Mouse (Mus musculus): ENCODE results near the gene Srrm4. TPM values are rescaled to one million over a fixed set of nuclear protein-coding genes. Genes with fewer than 3 reads are reported as not detected.
A peak's percentile ranks its signal among the peaks of the same experiment; 100 is the strongest.

Srrm4 gene
- polyA plus RNA-seq, 1 experiment: not detected

DNA sequence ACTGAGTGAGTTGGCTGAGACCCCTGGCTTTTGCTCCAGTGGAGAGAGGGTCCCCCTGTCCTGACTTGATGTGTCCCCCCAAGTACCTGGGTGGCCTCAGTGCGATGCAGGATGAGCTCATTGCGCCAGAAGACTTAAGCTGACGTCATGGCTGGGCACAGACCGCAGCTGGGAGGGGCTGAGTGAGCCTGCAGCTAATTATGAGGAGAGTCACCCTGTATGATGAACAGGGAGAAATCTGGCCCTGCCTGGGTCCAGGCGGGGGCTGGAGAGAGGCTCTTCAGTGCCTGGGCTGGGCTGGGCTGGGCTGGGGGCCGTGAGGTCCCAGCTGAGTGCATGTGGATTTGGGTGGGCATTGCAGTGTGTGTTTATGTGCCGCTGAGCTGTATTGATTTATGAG, 166.3 kb downstream of the Srrm4 start:
- TF ChIP-seq GATA1 (IDR thresholded peaks at IDR 0.05; ENCODE audit: low read length) (no peak), TAL1 (IDR thresholded peaks at IDR 0.05; ENCODE audit: low read length) (no peak)
- Histone ChIP-seq H3K27me3 (ENCODE audit: control insufficient read depth) (no peaks in the 10 kb centered on the region; the same call in 1 of the 2 replicates), H3K36me3 (ENCODE audit: control insufficient read depth) (no peaks in the 10 kb centered on the region), H3K4me1 (ENCODE audit: control insufficient read depth) (no peaks in the 10 kb centered on the region), H3K4me3 (replicated peaks) (no peak overlapping the region), H3K9me3 (ENCODE audit: control insufficient read depth, low read length) (peaks cover 22% of the 10 kb centered on the region)

- no peaks in the 10 kb centered on the region; the same call in 1 of the 2 replicates for H3K27me3 ChIP-seq (ENCODE audit: control insufficient read depth)
- no peaks in the 10 kb centered on the region for H3K36me3 ChIP-seq (ENCODE audit: control insufficient read depth)
- no peak overlapping the region for H3K4me3 ChIP-seq (replicated peaks)
- peaks cover 8% of the 10 kb centered on the region for H3K9me3 ChIP-seq (ENCODE audit: control insufficient read depth, low read length)
- TF ChIP-seq TAL1 (IDR thresholded peaks at IDR 0.05; ENCODE audit: low read length) (no peak), GATA1 (IDR thresholded peaks at IDR 0.05; ENCODE audit: low read length) (no peak)
- no peaks in the 10 kb centered on the region for H3K4me1 ChIP-seq (ENCODE audit: control insufficient read depth)
These were observed 167.9 kb downstream of the Srrm4 start for GRCm38 (mm10) chr5:116423746-116424145.

- no peaks in the 10 kb centered on the region; the same call in 1 of the 2 replicates for H3K27me3 ChIP-seq (ENCODE audit: control insufficient read depth)
- no peaks in the 10 kb centered on the region for H3K4me1 ChIP-seq (ENCODE audit: control insufficient read depth)
- peak within 1 kb of the TSS; percentile 28 for H3K4me3 ChIP-seq (replicated peaks)
- no peaks in the 10 kb centered on the region for H3K9me3 ChIP-seq (ENCODE audit: control insufficient read depth, low read length)
- no peak for TF ChIP-seq GATA1 (IDR thresholded peaks at IDR 0.05; ENCODE audit: low read length)
- TF ChIP-seq TAL1 (IDR thresholded peaks at IDR 0.05; ENCODE audit: low read length): no peak
- no peaks in the 10 kb centered on the region for H3K36me3 ChIP-seq (ENCODE audit: control insufficient read depth)
These were observed 168.9 kb downstream of the Srrm4 start, which contains the start of gene Hspb8 for GRCm38 (mm10) chr5:116422699-116423201. Hspb8 (minus strand) TSS chr5:116422864.

DNA sequence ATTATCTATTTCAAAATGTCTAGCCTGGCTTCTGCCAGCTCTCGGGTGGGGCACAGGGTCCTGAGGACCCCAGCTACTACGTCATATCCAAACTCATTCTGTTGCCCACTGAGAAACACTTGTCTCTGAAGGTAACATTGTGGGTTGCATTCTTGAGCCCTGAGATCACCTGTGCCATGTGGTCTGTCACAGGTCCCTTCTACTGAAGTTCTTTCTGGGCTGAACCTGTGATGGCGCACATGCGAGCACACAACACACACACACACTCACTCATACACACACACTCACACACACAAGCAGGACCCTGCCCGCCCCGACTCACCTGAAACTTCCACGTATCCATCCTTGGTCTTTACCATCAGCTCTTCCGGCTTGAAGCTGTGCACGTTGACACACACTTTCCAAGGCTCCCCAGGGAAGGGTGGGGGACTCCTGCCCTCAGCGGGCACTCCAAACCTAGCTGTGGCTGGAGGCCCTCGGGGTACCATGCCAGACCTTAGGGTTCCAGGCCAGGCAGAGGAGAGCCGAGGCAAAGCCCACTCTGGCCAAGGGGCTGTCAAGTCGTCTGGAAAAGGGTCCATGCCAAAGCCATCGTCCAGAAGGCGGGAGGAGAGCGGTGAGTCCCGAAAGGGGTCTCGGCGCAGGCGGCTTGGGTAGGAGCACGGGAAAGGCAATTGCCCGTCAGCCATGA, 169.7 kb downstream of the Srrm4 start:
- Histone ChIP-seq H3K27me3 (ENCODE audit: control insufficient read depth) (no peaks in the 10 kb centered on the region; the same call in 1 of the 2 replicates), H3K9me3 (ENCODE audit: control insufficient read depth, low read length) (no peaks in the 10 kb centered on the region), H3K4me1 (ENCODE audit: control insufficient read depth) (no peaks in the 10 kb centered on the region), H3K36me3 (ENCODE audit: control insufficient read depth) (no peaks in the 10 kb centered on the region), H3K4me3 (replicated peaks) (peak overlapping the region; percentile 28)
- TF ChIP-seq TAL1 (IDR thresholded peaks at IDR 0.05; ENCODE audit: low read length): no peak
- no peak for TF ChIP-seq GATA1 (IDR thresholded peaks at IDR 0.05; ENCODE audit: low read length)

GRCm38 (mm10) chr5:116420759-116421225, 170.8 kb downstream of the Srrm4 start:
- Histone ChIP-seq H3K27me3 (ENCODE audit: control insufficient read depth) (no peaks in the 10 kb centered on the region; the same call in 1 of the 2 replicates), H3K4me3 (replicated peaks) (no peak overlapping the region)
- TF ChIP-seq GATA1 (IDR thresholded peaks at IDR 0.05; ENCODE audit: low read length): no peak
- no peak for TF ChIP-seq TAL1 (IDR thresholded peaks at IDR 0.05; ENCODE audit: low read length)

GRCm38 (mm10) chr5:116420213-116420612, 171.4 kb downstream of the Srrm4 start:
- TF ChIP-seq GATA1 (IDR thresholded peaks at IDR 0.05; ENCODE audit: low read length) (no peak), TAL1 (IDR thresholded peaks at IDR 0.05; ENCODE audit: low read length) (no peak)
- no peaks in the 10 kb centered on the region for H3K9me3 ChIP-seq (ENCODE audit: control insufficient read depth, low read length)
- H3K36me3 ChIP-seq (ENCODE audit: control insufficient read depth): no peaks in the 10 kb centered on the region
- no peaks in the 10 kb centered on the region; the same call in 1 of the 2 replicates for H3K27me3 ChIP-seq (ENCODE audit: control insufficient read depth)
- no peaks in the 10 kb centered on the region for H3K4me1 ChIP-seq (ENCODE audit: control insufficient read depth)
- no peak overlapping the region for H3K4me3 ChIP-seq (replicated peaks)

More at GRCm38 (mm10) chr5:116420759-116421225, 170.8 kb downstream of the Srrm4 start:
- no peaks in the 10 kb centered on the region for H3K9me3 ChIP-seq (ENCODE audit: control insufficient read depth, low read length)
- H3K36me3 ChIP-seq (ENCODE audit: control insufficient read depth): no peaks in the 10 kb centered on the region
- no peaks in the 10 kb centered on the region for H3K4me1 ChIP-seq (ENCODE audit: control insufficient read depth)

DNA sequence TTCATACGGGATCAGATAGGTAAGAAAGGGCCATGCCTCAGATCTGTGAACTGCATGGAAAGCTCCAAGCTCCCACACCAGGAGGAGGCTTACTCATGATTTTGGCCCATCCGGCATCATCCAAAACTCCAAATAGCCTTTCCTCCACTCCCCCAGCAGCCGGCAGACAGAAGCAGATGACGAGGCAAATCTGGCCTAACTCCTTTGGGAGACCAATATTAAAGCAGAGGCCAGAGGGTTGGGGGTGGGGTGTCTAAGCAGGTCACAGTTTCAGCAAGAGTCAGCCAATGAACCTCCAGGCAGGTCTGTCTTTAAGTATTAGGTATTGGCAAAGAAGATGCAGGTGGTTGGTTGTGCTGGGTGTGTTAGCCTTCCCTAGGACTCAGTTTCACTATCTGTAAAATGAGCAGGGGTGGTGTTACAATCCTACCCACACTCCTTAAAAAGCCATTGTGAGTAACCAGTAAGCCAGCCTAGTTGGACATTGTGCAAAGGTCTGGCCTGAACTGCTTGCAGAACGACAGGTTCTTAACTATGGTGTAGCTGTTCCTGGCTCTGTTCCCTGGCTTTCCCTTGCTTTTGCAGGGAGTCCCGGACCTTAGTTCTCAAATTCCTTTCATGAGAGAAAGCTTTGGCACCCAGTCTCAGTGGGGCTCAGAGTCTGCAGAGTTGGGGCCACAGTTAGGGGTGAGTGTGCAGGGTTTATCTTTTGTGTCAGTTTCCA, 172.1 kb downstream of the Srrm4 start:
- H3K4me3 ChIP-seq (replicated peaks): no peak overlapping the region
- H3K27me3 ChIP-seq (ENCODE audit: control insufficient read depth): no peaks in the 10 kb centered on the region; the same call in 1 of the 2 replicates
- no peaks in the 10 kb centered on the region for H3K4me1 ChIP-seq (ENCODE audit: control insufficient read depth)
- peaks cover 3% of the 10 kb centered on the region; the same call in 1 of the 2 replicates for H3K9me3 ChIP-seq (ENCODE audit: control insufficient read depth, low read length)
- TF ChIP-seq TAL1 (IDR thresholded peaks at IDR 0.05; ENCODE audit: low read length) (no peak), GATA1 (IDR thresholded peaks at IDR 0.05; ENCODE audit: low read length) (no peak)
- no peaks in the 10 kb centered on the region; the same call in 1 of the 2 replicates for H3K36me3 ChIP-seq (ENCODE audit: control insufficient read depth)

- no peak for TF ChIP-seq GATA1 (IDR thresholded peaks at IDR 0.05; ENCODE audit: low read length)
- no peak for TF ChIP-seq TAL1 (IDR thresholded peaks at IDR 0.05; ENCODE audit: low read length)
- H3K4me3 ChIP-seq (replicated peaks): no peak overlapping the region
- no peaks in the 10 kb centered on the region; the same call in 1 of the 2 replicates for H3K36me3 ChIP-seq (ENCODE audit: control insufficient read depth)
- H3K9me3 ChIP-seq (ENCODE audit: control insufficient read depth, low read length): peaks cover 4% of the 10 kb centered on the region; the same call in 1 of the 2 replicates
- no peaks in the 10 kb centered on the region for H3K27me3 ChIP-seq (ENCODE audit: control insufficient read depth)
- no peaks in the 10 kb centered on the region for H3K4me1 ChIP-seq (ENCODE audit: control insufficient read depth)
These were observed 175.4 kb downstream of the Srrm4 start for GRCm38 (mm10) chr5:116416208-116416607.
